Mouse (Mus musculus): ENCODE results near the gene Ercc6l2. TPM values are rescaled to one million over a fixed set of nuclear protein-coding genes. Genes with fewer than 3 reads are reported as not detected.
"Not testable (repeated sequence)": the region's sequence is repeated elsewhere in the genome, so short reads cannot be mapped to it uniquely, and the experiment has no call there.

The Ercc6l2 gene
- polyA plus RNA-seq, 1 experiment from 2014 or later = 32.1 TPM

- WGBS = 9% methylated on average over 11 of the region's 11 CpGs
- TF ChIP-seq CTCF (IDR thresholded peaks at IDR 0.05; ENCODE audit: low read depth) = no peak
- Histone ChIP-seq H3K4me2 (peak overlapping the region; percentile 36), H3K27me3 (ENCODE audit: insufficient read depth, low read length) (no peaks in the 10 kb centered on the region), H3K4me3 (ENCODE audit: low read depth, low read length) (no peak overlapping the region), H3K36me3 (ENCODE audit: insufficient read depth) (no peaks in the 10 kb centered on the region), H3K9me3 (ENCODE audit: low read depth, low read length) (no peaks in the 10 kb centered on the region), H3K4me1 (ENCODE audit: insufficient read depth) (peaks cover 49% of the 10 kb centered on the region), H3K9ac (no peak overlapping the region), H3K27ac (ENCODE audit: low read depth) (peak overlapping the region; percentile 98)
- ATAC-seq (ENCODE audit: insufficient read depth) (peak; percentile 45), DNase-seq (peak; percentile 83)
Measured at GRCm38 (mm10) chr13:63917198-63917767, 102.2 kb downstream of the Ercc6l2 start.

- DNase-seq = peak; percentile 86
- H3K27me3 ChIP-seq (ENCODE audit: insufficient read depth, low read length) = no peaks in the 10 kb centered on the region
- peak overlapping the region; percentile 27; the same call in 1 of the 2 replicates for H3K9ac ChIP-seq
- no peak for TF ChIP-seq CTCF (IDR thresholded peaks at IDR 0.05; ENCODE audit: low read depth)
- H3K36me3 ChIP-seq (ENCODE audit: insufficient read depth) = no peaks in the 10 kb centered on the region
- H3K9me3 ChIP-seq (ENCODE audit: low read depth, low read length) = no peaks in the 10 kb centered on the region
- peak overlapping the region; percentile 98 for H3K27ac ChIP-seq (ENCODE audit: low read depth)
- no peak overlapping the region for H3K4me3 ChIP-seq (ENCODE audit: low read depth, low read length)
- H3K4me1 ChIP-seq (ENCODE audit: insufficient read depth) = peaks cover 49% of the 10 kb centered on the region
- WGBS = 3% methylated on average over 11 of the region's 11 CpGs
- H3K4me2 ChIP-seq = peak overlapping the region; percentile 49
- peak; percentile 73 for ATAC-seq (ENCODE audit: insufficient read depth)
Measured at GRCm38 (mm10) chr13:63917776-63918621, 103.0 kb downstream of the Ercc6l2 start.

GRCm38 (mm10) chr13:63918733-63919422 lies 103.8 kb downstream of the Ercc6l2 start:
- H3K4me1 ChIP-seq (ENCODE audit: insufficient read depth) = peaks cover 49% of the 10 kb centered on the region
- H3K27ac ChIP-seq (ENCODE audit: low read depth) = peak overlapping the region; percentile 98
- no peaks in the 10 kb centered on the region for H3K9me3 ChIP-seq (ENCODE audit: low read depth, low read length)
- ATAC-seq (ENCODE audit: insufficient read depth) (peak; percentile 7; the same call in 1 of the 2 replicates), DNase-seq (no peak)
- no peak for TF ChIP-seq CTCF (IDR thresholded peaks at IDR 0.05; ENCODE audit: low read depth)
- H3K9ac ChIP-seq = peak overlapping the region; percentile 27
- no peaks in the 10 kb centered on the region for H3K27me3 ChIP-seq (ENCODE audit: insufficient read depth, low read length)
- no peak overlapping the region for H3K4me3 ChIP-seq (ENCODE audit: low read depth, low read length)
- H3K4me2 ChIP-seq = peak overlapping the region; percentile 49
- no peaks in the 10 kb centered on the region for H3K36me3 ChIP-seq (ENCODE audit: insufficient read depth)
- 34% methylated on average over 18 of the region's 18 CpGs for WGBS

GRCm38 (mm10) chr13:63924036-63924435 lies 109.0 kb downstream of the Ercc6l2 start:
- DNase-seq = not testable (repeated sequence)

GRCm38 (mm10) chr13:63927326-63927725 lies 112.3 kb downstream of the Ercc6l2 start:
- TF ChIP-seq CTCF (IDR thresholded peaks at IDR 0.05; ENCODE audit: low read depth) = no peak
- ATAC-seq (ENCODE audit: insufficient read depth) = peak; percentile 42; the same call in 1 of the 2 replicates

More at GRCm38 (mm10) chr13:63924036-63924435, 109.0 kb downstream of the Ercc6l2 start:
- not testable (repeated sequence) for H3K27ac ChIP-seq (ENCODE audit: low read depth); ATAC-seq (ENCODE audit: insufficient read depth); H3K9ac ChIP-seq; H3K36me3 ChIP-seq (ENCODE audit: insufficient read depth); H3K9me3 ChIP-seq (ENCODE audit: low read depth, low read length); H3K27me3 ChIP-seq (ENCODE audit: insufficient read depth, low read length); H3K4me3 ChIP-seq (ENCODE audit: low read depth, low read length); H3K4me2 ChIP-seq
- H3K4me1 ChIP-seq (ENCODE audit: insufficient read depth) = peaks cover 23% of the 10 kb centered on the region
- 56% methylated on average over 2 of the region's 6 CpGs for WGBS

GRCm38 (mm10) chr13:63929351-63929750 lies 114.3 kb downstream of the Ercc6l2 start:
- Histone ChIP-seq H3K27ac (ENCODE audit: low read depth) (peak overlapping the region; percentile 62), H3K9ac (no peak overlapping the region), H3K27me3 (ENCODE audit: insufficient read depth, low read length) (no peaks in the 10 kb centered on the region), H3K4me3 (ENCODE audit: low read depth, low read length) (no peak overlapping the region), H3K9me3 (ENCODE audit: low read depth, low read length) (no peaks in the 10 kb centered on the region), H3K36me3 (ENCODE audit: insufficient read depth) (no peaks in the 10 kb centered on the region), H3K4me2 (no peak overlapping the region), H3K4me1 (ENCODE audit: insufficient read depth) (peaks cover 27% of the 10 kb centered on the region)
- WGBS = 0% methylated on average over 1 of the region's 1 CpGs
- peak; percentile 86 for DNase-seq
- TF ChIP-seq CTCF (IDR thresholded peaks at IDR 0.05; ENCODE audit: low read depth) = peak; percentile 67
- peak; percentile 89 for ATAC-seq (ENCODE audit: insufficient read depth)

More at GRCm38 (mm10) chr13:63927326-63927725, 112.3 kb downstream of the Ercc6l2 start:
- no peaks in the 10 kb centered on the region for H3K27me3 ChIP-seq (ENCODE audit: insufficient read depth, low read length)
- H3K4me3 ChIP-seq (ENCODE audit: low read depth, low read length) = no peak overlapping the region
- no peaks in the 10 kb centered on the region for H3K9me3 ChIP-seq (ENCODE audit: low read depth, low read length)
- peak overlapping the region; percentile 65 for H3K27ac ChIP-seq (ENCODE audit: low read depth)
- H3K36me3 ChIP-seq (ENCODE audit: insufficient read depth) = no peaks in the 10 kb centered on the region
- peak; percentile 71 for DNase-seq
- WGBS = 25% methylated on average over 4 of the region's 4 CpGs
- no peak overlapping the region for H3K9ac ChIP-seq
- H3K4me1 ChIP-seq (ENCODE audit: insufficient read depth) = peaks cover 27% of the 10 kb centered on the region
- H3K4me2 ChIP-seq = no peak overlapping the region
